Mouse (Mus musculus) forebrain, embryonic 12.5 days (tissue): ENCODE results near the gene Acp7. TPM values are rescaled to one million over a fixed set of nuclear protein-coding genes. Genes with fewer than 3 reads are reported as not detected.
A peak's percentile ranks its signal among the peaks of the same experiment; 100 is the strongest.

Experiments used
- ATAC-seq: fragments of 200-750 bp; cut with Nextera tagmentation; 2 replicates; pipeline ENCODE4 v1.8.0; 2017; ENCODE audit warnings: moderate TSS enrichment; ENCODE audit not compliant: low FRiP score
- H3K27ac ChIP-seq: fragments of 300-500 bp; sonication (generic); 2 replicates; pipeline ENCODE4 v1.5.1; 2016; ENCODE audit warnings: mild to moderate bottlenecking
- H3K27me3 ChIP-seq: fragments of 300-500 bp; sonication (generic); 2 replicates; pipeline ENCODE4 v1.6.1; 2016; ENCODE audit warnings: mild to moderate bottlenecking
- H3K36me3 ChIP-seq: fragments of 300-500 bp; sonication (generic); replicated peaks from 2 replicates; pipeline ENCODE4 v1.6.1; 2016; ENCODE audit warnings: mild to moderate bottlenecking
- H3K4me1 ChIP-seq: fragments of 300-500 bp; sonication (generic); 2 replicates; pipeline ENCODE4 v1.6.1; 2016
- H3K4me2 ChIP-seq: fragments of 300-500 bp; sonication (generic); 2 replicates; pipeline ENCODE4 v1.6.1; 2016; ENCODE audit warnings: mild to moderate bottlenecking, moderate library complexity
- H3K4me3 ChIP-seq: fragments of 300-500 bp; sonication (generic); replicated peaks from 2 replicates; pipeline ENCODE4 v1.5.1; 2016; ENCODE audit warnings: mild to moderate bottlenecking
- H3K9ac ChIP-seq: fragments of 300-500 bp; sonication (generic); 2 replicates; pipeline ENCODE4 v1.6.1; 2016; ENCODE audit warnings: mild to moderate bottlenecking
- H3K9me3 ChIP-seq: fragments of 300-500 bp; sonication (generic); 2 replicates; pipeline ENCODE4 v1.6.1; 2016
- WGBS: fragments of 180-500 bp; shearing (Covaris S2); methylation state at CpG from one replicate; pipeline ENCODE4 v1.1.7; 2016; 5-methylcytosine and 5-hydroxymethylcytosine counted together
- polyA plus RNA-seq: library from polyadenylated mRNA; unstranded; fragments of >200 nt; fragmentation: Nextera tagmentation; extraction: Ambion mirVana; gene quantifications from 2 replicates; pipeline ENCODE4 v1.2.1, GENCODE M21; 2016

Acp7 gene
- polyA plus RNA-seq, 1 experiment from 2014 or later, result not detected

DNA sequence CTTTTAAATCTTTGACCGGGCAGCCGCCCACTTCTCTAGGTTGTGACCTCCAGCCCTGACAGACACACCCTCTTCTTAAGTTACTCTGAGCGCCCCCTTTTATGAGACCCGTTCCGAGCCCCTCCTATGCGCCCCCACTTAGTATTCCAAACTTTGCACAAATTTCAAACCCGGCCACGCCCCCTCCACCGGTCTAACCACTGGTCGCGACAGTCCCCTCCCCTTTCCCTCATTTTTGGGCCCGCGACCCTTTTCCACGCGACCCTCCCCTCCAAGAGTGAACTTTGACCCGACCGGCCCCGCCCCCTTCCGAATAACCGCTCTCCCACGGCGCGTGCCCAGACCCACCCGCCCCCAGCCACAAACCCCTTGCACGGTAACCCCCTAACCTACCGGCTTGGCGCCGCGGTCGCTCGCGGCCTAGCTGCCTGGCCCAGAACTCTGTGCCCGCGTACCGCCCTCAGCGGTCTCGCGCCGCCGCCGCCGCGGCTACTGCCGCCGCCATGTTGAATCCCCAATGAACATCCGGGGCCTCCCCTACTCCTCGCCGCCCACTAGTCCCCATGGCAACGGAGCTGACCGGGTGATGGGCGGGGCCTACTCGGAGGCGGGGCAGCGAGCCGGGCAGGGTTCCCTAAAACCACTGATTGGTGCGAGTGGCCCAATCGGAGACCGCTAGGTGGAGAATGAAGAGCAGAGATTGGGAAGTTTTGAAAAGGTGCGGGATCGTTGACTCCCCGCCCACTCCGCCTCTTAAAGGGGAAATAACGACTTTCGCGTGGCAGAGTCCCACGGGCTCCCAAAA is 33.3 kb downstream of the Acp7 start, which contains the start of the genes Samd4b and Pak4:
Gene Samd4b, minus strand, starts transcription at position 503 of the 805 bp plus-strand sequence.
Gene Pak4, minus strand, starts transcription at position 544 of the 805 bp plus-strand sequence.
- H3K4me1 ChIP-seq, result peaks cover 34% of the 10 kb centered on the region

DNA sequence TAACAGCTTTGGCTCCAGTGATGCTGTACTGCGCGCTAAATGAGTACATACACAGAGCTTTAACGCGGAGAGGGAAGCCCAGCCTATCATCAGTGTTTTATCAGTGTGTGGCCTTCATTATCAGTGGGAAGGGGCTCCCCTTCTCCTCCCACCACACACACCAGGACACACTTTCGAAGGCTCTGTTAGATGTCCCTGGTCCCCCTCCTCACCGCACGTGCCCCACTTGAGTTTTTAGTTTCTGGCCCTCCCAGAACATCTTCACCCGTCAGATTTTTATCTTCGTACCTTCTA is 33.9 kb downstream of the Acp7 start:
- WGBS, result 12% methylated on average over 9 of the region's 9 CpGs
- Histone ChIP-seq H3K4me3 (peak overlapping the region; percentile 68), H3K4me1 (peaks cover 34% of the 10 kb centered on the region), H3K27me3 (no peaks in the 10 kb centered on the region), H3K36me3 (no peaks in the 10 kb centered on the region; the same call in 1 of the 2 replicates), H3K9me3 (no peaks in the 10 kb centered on the region), H3K9ac (peak overlapping the region; percentile 79), H3K4me2 (peak overlapping the region; percentile 83), H3K27ac (peak overlapping the region; percentile 86)
- no peak for ATAC-seq

More for the DNA sequence above, 33.3 kb downstream of the Acp7 start, which contains the start of the genes Samd4b and Pak4:
- under 1% methylated on average over 65 of the region's 66 CpGs for WGBS
- Histone ChIP-seq H3K4me3 (peak within 1 kb of the TSS; percentile 68), H3K27ac (peak within 1 kb of the TSS; percentile 86), H3K36me3 (no peaks in the 10 kb centered on the region; the same call in 1 of the 2 replicates), H3K27me3 (no peaks in the 10 kb centered on the region), H3K4me2 (peak within 1 kb of the TSS; percentile 83), H3K9me3 (no peaks in the 10 kb centered on the region), H3K9ac (peak within 1 kb of the TSS; percentile 79)
- peak; percentile 97 for ATAC-seq

GRCm38 (mm10) chr7:28596436-28597276 is 34.5 kb downstream of the Acp7 start:
- peak overlapping the region; percentile 79 for H3K9ac ChIP-seq
- peak overlapping the region; percentile 83 for H3K4me2 ChIP-seq
- peaks cover 34% of the 10 kb centered on the region for H3K4me1 ChIP-seq
- H3K36me3 ChIP-seq, result no peaks in the 10 kb centered on the region; the same call in 1 of the 2 replicates
- H3K27ac ChIP-seq, result peak overlapping the region; percentile 86
- H3K27me3 ChIP-seq, result no peaks in the 10 kb centered on the region
- 38% methylated on average over 20 of the region's 20 CpGs for WGBS
- ATAC-seq, result no peak; the same call in 1 of the 2 replicates
- peak overlapping the region; percentile 68 for H3K4me3 ChIP-seq
- H3K9me3 ChIP-seq, result no peaks in the 10 kb centered on the region

DNA sequence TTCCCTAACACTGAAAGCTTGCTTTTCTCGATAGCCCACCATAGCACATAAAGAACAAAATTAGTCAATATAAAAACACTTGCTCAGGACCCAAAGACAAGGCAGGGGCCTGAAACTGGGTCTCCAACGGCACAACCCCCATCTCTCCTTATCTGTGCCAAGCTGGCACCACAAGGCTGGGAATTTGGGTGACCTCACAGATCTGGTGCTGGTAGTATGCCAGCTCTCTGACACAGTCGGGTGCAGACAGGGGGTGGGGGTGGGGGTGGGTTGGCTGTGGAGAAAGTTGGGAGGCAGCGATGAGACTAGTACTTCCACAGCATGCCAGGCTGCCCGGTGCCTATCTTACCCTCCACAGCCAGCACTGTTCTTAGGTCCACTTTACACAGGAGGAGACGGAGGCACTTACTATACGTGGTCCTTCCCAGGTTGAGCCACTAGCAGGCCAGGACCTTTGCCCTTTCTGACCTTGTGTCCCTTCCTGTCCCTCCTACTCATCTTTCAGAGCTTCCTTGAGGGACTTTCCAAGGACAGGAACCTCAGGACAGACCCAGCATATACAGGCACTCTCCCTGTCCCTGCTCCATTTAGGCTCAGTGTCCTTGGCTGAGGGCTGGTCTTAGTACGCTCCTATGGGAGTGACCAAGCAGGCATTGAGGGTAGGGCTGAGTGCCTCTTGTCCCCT is 35.2 kb downstream of the Acp7 start:
- no peak for ATAC-seq
- WGBS, result 86% methylated on average over 8 of the region's 8 CpGs
- Histone ChIP-seq H3K27ac (no peak overlapping the region), H3K36me3 (no peaks in the 10 kb centered on the region; the same call in 1 of the 2 replicates), H3K27me3 (no peaks in the 10 kb centered on the region), H3K9ac (0 out of 2 replicates have a peak overlapping the region, but pooled peaks have one; percentile 25), H3K4me2 (peak overlapping the region; percentile 83), H3K9me3 (no peaks in the 10 kb centered on the region), H3K4me1 (peaks cover 34% of the 10 kb centered on the region), H3K4me3 (peak overlapping the region; percentile 68; the same call in 1 of the 2 replicates)

DNA sequence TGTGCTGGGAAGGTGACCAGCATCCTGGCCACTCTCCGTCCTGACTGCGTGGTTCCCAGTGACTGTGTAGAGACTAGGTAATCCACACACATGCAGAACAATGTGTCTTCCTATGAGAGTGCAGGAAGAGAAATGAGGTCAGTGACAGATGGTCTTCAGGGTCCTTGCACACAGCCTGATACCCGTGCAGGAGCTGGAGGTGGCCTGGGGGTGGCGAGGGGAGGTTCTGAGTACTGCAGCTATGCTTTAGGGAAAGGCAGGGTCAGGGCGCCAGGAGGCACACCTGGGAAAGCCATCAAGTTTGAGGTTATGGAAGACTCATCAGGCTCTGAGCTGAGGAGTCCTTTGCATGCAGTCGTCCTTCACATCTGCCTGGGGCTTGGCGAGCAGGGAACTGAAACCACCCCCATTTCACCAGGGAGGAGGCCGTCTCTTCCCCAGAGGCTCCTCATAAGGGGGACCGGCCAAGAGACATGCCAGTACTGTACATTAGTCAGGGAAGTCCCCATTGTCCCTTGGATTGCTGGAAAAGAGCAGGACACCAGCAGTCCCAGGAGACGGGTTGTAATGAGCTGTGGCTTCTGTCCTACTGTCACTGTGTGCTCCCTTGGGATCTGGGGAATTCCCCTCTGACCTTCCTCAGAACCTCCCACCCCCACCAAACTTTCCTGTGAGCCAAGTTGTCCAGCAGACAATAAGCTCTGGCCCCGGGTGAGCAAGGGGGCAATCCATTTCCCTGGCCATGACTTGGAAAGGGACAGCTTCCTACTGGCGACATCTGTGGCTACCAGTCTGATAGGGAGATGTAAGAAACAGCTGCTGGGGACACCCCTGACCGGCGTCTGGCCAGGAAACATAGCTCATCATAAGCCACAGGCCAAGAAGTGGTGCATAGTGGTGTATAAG is 37.7 kb downstream of the Acp7 start:
- no peaks in the 10 kb centered on the region; the same call in 1 of the 2 replicates for H3K36me3 ChIP-seq
- no peak overlapping the region for H3K4me2 ChIP-seq
- H3K9ac ChIP-seq, result 0 out of 2 replicates have a peak overlapping the region, but pooled peaks have one; percentile 4
- H3K4me3 ChIP-seq, result no peak overlapping the region
- no peak overlapping the region for H3K27ac ChIP-seq
- H3K9me3 ChIP-seq, result no peaks in the 10 kb centered on the region
- no peak for ATAC-seq
- 74% methylated on average over 14 of the region's 14 CpGs for WGBS
- peaks cover 43% of the 10 kb centered on the region for H3K4me1 ChIP-seq
- H3K27me3 ChIP-seq, result no peaks in the 10 kb centered on the region

DNA sequence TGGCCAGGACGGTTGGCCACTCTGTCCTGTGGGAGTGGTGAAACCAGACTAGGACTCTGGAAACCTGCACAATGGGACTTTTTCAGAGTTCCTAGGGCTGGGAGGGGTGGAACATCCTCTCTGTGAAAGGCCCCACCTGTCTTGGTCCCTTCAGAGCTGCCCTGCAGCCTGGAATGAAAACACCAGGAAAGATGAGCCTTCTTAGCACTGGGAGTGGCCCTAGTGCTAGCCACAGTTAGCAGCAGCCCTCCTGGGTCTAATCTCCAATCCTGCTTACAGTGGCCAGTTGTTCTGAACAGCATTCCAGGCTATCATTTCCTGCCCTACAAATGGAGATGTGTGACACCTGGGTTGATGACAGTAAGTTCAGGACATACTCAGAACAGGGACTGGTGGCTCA is 39.3 kb downstream of the Acp7 start:
- H3K36me3 ChIP-seq, result no peaks in the 10 kb centered on the region; the same call in 1 of the 2 replicates
- WGBS, result 47% methylated on average over 1 of the region's 1 CpGs
- H3K4me3 ChIP-seq, result no peak overlapping the region
- no peak overlapping the region for H3K9ac ChIP-seq
- H3K4me2 ChIP-seq, result no peak overlapping the region
- H3K27me3 ChIP-seq, result no peaks in the 10 kb centered on the region
- no peak overlapping the region for H3K27ac ChIP-seq
- H3K9me3 ChIP-seq, result no peaks in the 10 kb centered on the region
- ATAC-seq, result no peak
- peaks cover 51% of the 10 kb centered on the region for H3K4me1 ChIP-seq

GRCm38 (mm10) chr7:28587644-28588043 is 43.5 kb downstream of the Acp7 start:
- Histone ChIP-seq H3K27me3 (no peaks in the 10 kb centered on the region), H3K4me2 (no peak overlapping the region), H3K36me3 (no peaks in the 10 kb centered on the region), H3K9me3 (no peaks in the 10 kb centered on the region), H3K4me1 (peaks cover 42% of the 10 kb centered on the region), H3K9ac (no peak overlapping the region), H3K27ac (no peak overlapping the region), H3K4me3 (no peak overlapping the region)
- ATAC-seq, result no peak

GRCm38 (mm10) chr7:28586663-28587411 is 44.3 kb downstream of the Acp7 start:
- Histone ChIP-seq H3K27ac (0 out of 2 replicates have a peak overlapping the region, but pooled peaks have one; percentile 36), H3K4me1 (peaks cover 42% of the 10 kb centered on the region)

DNA sequence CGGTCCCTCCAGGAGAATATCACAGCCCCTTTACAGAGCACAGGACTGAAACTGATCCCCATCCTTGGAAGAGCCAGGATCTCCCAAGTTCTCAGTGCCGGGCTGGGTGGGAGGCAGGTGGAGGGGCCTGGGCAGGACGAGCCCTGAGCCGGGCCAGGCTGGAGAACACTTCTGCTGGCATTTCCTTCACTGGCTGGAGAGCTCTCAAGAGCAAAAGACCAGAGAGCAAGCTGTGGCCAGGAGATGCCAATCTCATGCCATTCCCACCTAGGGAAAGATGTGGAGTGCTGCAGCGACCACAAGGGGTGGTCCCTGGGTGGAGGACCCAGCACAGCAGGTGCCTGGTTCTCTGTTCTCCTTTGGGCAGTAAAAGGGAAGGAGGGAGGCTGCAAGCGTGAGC is 46.1 kb downstream of the Acp7 start:
- H3K9me3 ChIP-seq, result no peaks in the 10 kb centered on the region
- ATAC-seq, result no peak
- no peak overlapping the region for H3K4me2 ChIP-seq
- WGBS, result 87% methylated on average over 6 of the region's 6 CpGs
- no peak overlapping the region for H3K27ac ChIP-seq
- H3K36me3 ChIP-seq, result no peaks in the 10 kb centered on the region
- H3K9ac ChIP-seq, result no peak overlapping the region
- H3K27me3 ChIP-seq, result no peaks in the 10 kb centered on the region
- no peak overlapping the region for H3K4me3 ChIP-seq
- H3K4me1 ChIP-seq, result peaks cover 42% of the 10 kb centered on the region

More at GRCm38 (mm10) chr7:28586663-28587411, 44.3 kb downstream of the Acp7 start:
- Histone ChIP-seq H3K9me3 (no peaks in the 10 kb centered on the region), H3K4me2 (no peak overlapping the region), H3K36me3 (no peaks in the 10 kb centered on the region), H3K9ac (0 out of 2 replicates have a peak overlapping the region, but pooled peaks have one; percentile 21), H3K4me3 (no peak overlapping the region), H3K27me3 (no peaks in the 10 kb centered on the region)
- ATAC-seq, result no peak
- WGBS, result 71% methylated on average over 6 of the region's 6 CpGs

- 88% methylated on average over 4 of the region's 4 CpGs for WGBS
- no peak for ATAC-seq
- Histone ChIP-seq H3K4me2 (no peak overlapping the region), H3K9me3 (no peaks in the 10 kb centered on the region), H3K27ac (no peak overlapping the region), H3K4me3 (no peak overlapping the region), H3K36me3 (no peaks in the 10 kb centered on the region), H3K27me3 (no peaks in the 10 kb centered on the region), H3K9ac (0 out of 2 replicates have a peak overlapping the region, but pooled peaks have one; percentile 12), H3K4me1 (peaks cover 46% of the 10 kb centered on the region)
Measured at GRCm38 (mm10) chr7:28584468-28584867, 46.7 kb downstream of the Acp7 start.
